In the genomic region with DNA sequence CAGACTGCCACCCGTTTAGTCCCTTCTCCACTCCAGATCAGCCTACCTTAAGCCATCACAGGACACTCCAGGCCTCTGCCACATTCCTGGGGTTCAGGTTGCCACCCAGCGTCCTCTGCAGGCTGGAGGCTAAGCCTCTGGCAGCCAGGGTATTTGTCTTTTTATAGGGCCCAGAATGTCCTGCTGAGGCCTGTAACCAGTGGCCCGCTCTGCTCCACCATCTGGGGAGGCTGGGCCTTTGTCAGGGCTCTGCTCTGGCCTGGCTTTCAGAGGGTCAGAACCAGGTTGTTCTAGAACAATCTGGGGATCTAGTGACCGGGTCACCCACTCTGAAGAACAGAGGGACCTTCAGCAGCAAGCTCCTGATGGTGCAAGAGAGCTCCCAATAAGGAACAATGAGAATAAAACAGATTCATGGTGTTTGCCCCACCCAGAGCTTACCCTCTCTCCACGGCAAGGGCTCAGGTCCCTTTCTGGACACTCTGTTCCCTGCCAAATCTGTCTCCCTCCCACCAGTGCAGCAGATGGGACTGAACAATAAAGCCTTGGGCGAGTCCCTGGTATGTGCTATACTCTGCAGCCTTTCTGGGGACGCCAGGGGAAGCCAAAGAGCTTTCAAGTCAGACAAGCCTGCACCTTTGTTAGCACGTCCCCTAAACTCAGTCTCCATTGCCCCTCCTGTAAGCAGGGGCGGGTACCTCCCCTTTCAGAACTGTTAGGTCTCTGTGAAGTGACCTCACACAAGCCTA, we compare ENCODE assay signal across 11 mouse cellular contexts. TPM values are rescaled to one million over a fixed set of nuclear protein-coding genes. Genes with fewer than 3 reads are reported as not detected.
DNase-seq lines count a peak whose midpoint lies in the region; ATAC-seq lines count a peak whose summit lies in the region.
"Had no signal": no experiment of that assay in that cellular context is flagged by ENCODE, and none has a peak within 500 bp of the region (broad histone marks: within the 10 kb centered on the region; RNA-seq: fewer than 3 reads in every experiment).

No protein-coding gene starts in this region.

- no peak overlapping the region for H3K4me2 ChIP-seq in hindbrain, embryonic 11.5 days (replicated peaks; ENCODE audit: low read depth, low read length)

- no peak overlapping the region for H3K4me3 ChIP-seq in hindbrain, embryonic 10.5 days
- H3K4me3 ChIP-seq in hindbrain, embryonic 11.5 days (ENCODE audit: low read depth, low read length), result no peak overlapping the region

- H3K9me3 ChIP-seq in hindbrain, embryonic 10.5 days, result no peaks in the 10 kb centered on the region
- no peaks in the 10 kb centered on the region for H3K9me3 ChIP-seq in hindbrain, embryonic 11.5 days (ENCODE audit: control insufficient read depth, low read length)

- ATAC-seq in hindbrain, embryonic 11.5 days (ENCODE audit: low FRiP score), result no peak

- peaks cover 13% of the 10 kb centered on the region; the same call in 1 of the 2 replicates for H3K27me3 ChIP-seq in hindbrain, embryonic 10.5 days (ENCODE audit: insufficient read depth, poor library complexity, severe bottlenecking)
- H3K27me3 ChIP-seq in hindbrain, embryonic 11.5 days (ENCODE audit: control insufficient read depth, insufficient read depth, low read length), result no peaks in the 10 kb centered on the region; the same call in 1 of the 2 replicates

- H3K4me1 ChIP-seq in hindbrain, embryonic 10.5 days (replicated peaks), result peaks cover 32% of the 10 kb centered on the region
- H3K4me1 ChIP-seq in hindbrain, embryonic 11.5 days (replicated peaks; ENCODE audit: control insufficient read depth, insufficient read depth, low read length), result no peaks in the 10 kb centered on the region; the same call in 1 of the 2 replicates

- H3K9ac ChIP-seq in hindbrain, embryonic 11.5 days (ENCODE audit: low read depth, low read length), result no peak overlapping the region

- H3K36me3 ChIP-seq in hindbrain, embryonic 10.5 days, result no peaks in the 10 kb centered on the region
- H3K36me3 ChIP-seq in hindbrain, embryonic 11.5 days (ENCODE audit: control insufficient read depth, insufficient read depth, low read length), result no peaks in the 10 kb centered on the region

- DNase-seq in hindbrain, embryonic 10.5 days (ENCODE audit: low spot score), result no peak
- DNase-seq in hindbrain, embryonic 11.5 days (ENCODE audit: low spot score), result no peak
- DNase-seq in adrenal gland, postnatal 36 days, result peak; percentile 61 to 80
- peak; percentile 72 to 81 for DNase-seq in frontal cortex, postnatal 14 days (ENCODE audit: low spot score in 2 of 2)
- peak; percentile 66 to 87 for DNase-seq in kidney, postnatal 36 days
- DNase-seq in lung, postnatal 25 days (ENCODE audit: low spot score), result peak; percentile 50
- peak; percentile 49 for DNase-seq in testis, postnatal 14 days (ENCODE audit: low spot score)
- DNase-seq in embryo, embryonic 10.5 days (ENCODE audit: low spot score), result no peak

- 58% methylated on average over 9 of the region's 9 CpGs for WGBS in hindbrain, embryonic 10.5 days
- 57% methylated on average over 9 of the region's 9 CpGs for WGBS in hindbrain, embryonic 11.5 days

- H3K27ac ChIP-seq in hindbrain, embryonic 10.5 days, result 0 out of 2 replicates have a peak overlapping the region, but pooled peaks have one; percentile 40
- H3K27ac ChIP-seq in hindbrain, embryonic 11.5 days (ENCODE audit: low read depth, low read length), result no peak overlapping the region
- H3K27ac ChIP-seq: kidney, postnatal 0 days had no signal

RNA-seq across cellular contexts. Expression of gene Cacna1s, which starts 8.7 kb away (rescaled TPM):
- polyA plus RNA-seq in hindbrain, embryonic 10.5 days (2016; fragmentation: Nextera tagmentation; extraction: Ambion mirVana), result 0.07 and 0.47 TPM in 2 replicates
- 0.20 and 0.43 TPM in 2 replicates for polyA plus RNA-seq in hindbrain, embryonic 11.5 days (2014; fragmentation: Nextera tagmentation; extraction: Ambion mirVana)
- total RNA-seq in adrenal gland, postnatal 36 days (2021), result under 1 TPM; 0.10 to 0.23 TPM
- total RNA-seq: common myeloid progenitor, adult 5-6 weeks; neutrophil, adult 5-6 weeks had no signal

RNA-seq across cellular contexts. Expression of gene Ascl5, which starts 10.6 kb away (rescaled TPM):
- not detected in 2 replicates for polyA plus RNA-seq in hindbrain, embryonic 10.5 days (2016; fragmentation: Nextera tagmentation; extraction: Ambion mirVana)
- polyA plus RNA-seq in hindbrain, embryonic 11.5 days (2014; fragmentation: Nextera tagmentation; extraction: Ambion mirVana), result not detected in 2 replicates
- total RNA-seq in adrenal gland, postnatal 36 days (2021), result not detected
- total RNA-seq: common myeloid progenitor, adult 5-6 weeks; neutrophil, adult 5-6 weeks had no signal
- polyA plus RNA-seq: kidney, postnatal 0 days had no signal

RNA-seq across cellular contexts. Expression of gene Tmem9, which starts 53.3 kb away (rescaled TPM):
- 148 and 161 TPM in 2 replicates for polyA plus RNA-seq in hindbrain, embryonic 10.5 days (2016; fragmentation: Nextera tagmentation; extraction: Ambion mirVana)
- polyA plus RNA-seq in hindbrain, embryonic 11.5 days (2014; fragmentation: Nextera tagmentation; extraction: Ambion mirVana), result 60.8 and 84.0 TPM in 2 replicates
- total RNA-seq in adrenal gland, postnatal 36 days (2021), result 10 to 100 TPM; 32.4 to 43.1 TPM

RNA-seq across cellular contexts. Expression of gene Igfn1, which starts 55.1 kb away (rescaled TPM):
- polyA plus RNA-seq in hindbrain, embryonic 10.5 days (2016; fragmentation: Nextera tagmentation; extraction: Ambion mirVana), result 0.09 TPM in 1 of 2 replicates, not detected in the other
- not detected in 2 replicates for polyA plus RNA-seq in hindbrain, embryonic 11.5 days (2014; fragmentation: Nextera tagmentation; extraction: Ambion mirVana)
- total RNA-seq in adrenal gland, postnatal 36 days (2021), result under 1 TPM in 1 of 2 experiments, not detected in 1; 0.07 TPM
- total RNA-seq: common myeloid progenitor, adult 5-6 weeks had no signal

Comparison
In these comparisons a context has a peak if more than half of its experiments do, and no peak if none do; other contexts are left out.
1. DNase-seq: peak in adrenal gland, postnatal 36 days (2 of 2), frontal cortex, postnatal 14 days (2 of 2), kidney, postnatal 36 days (2 of 2), lung, postnatal 25 days (single experiment) and testis, postnatal 14 days (single experiment); none in hindbrain, embryonic 10.5 days (single experiment), hindbrain, embryonic 11.5 days (single experiment) and embryo, embryonic 10.5 days (single experiment).